Mouse (Mus musculus) cerebellum, adult 2 months (tissue): Measurements from ENCODE around the gene Rfx4.

Experiments used
- CTCF ChIP-seq: fragments of 200-500 bp; IDR thresholded peaks from 2 replicates; pipeline ENCODE4 v1.5.1; 2011; ENCODE audit warnings: low read depth, mild to moderate bottlenecking, control low read depth, low read length, moderate library complexity, borderline replicate concordance; ENCODE audit not compliant: insufficient read depth
- POLR2A ChIP-seq: fragments of 200-500 bp; IDR thresholded peaks from 2 replicates; pipeline ENCODE4 v1.6.1; 2011; ENCODE audit warnings: low read length, control low read depth, borderline replicate concordance; ENCODE audit not compliant: insufficient read depth

DNA sequence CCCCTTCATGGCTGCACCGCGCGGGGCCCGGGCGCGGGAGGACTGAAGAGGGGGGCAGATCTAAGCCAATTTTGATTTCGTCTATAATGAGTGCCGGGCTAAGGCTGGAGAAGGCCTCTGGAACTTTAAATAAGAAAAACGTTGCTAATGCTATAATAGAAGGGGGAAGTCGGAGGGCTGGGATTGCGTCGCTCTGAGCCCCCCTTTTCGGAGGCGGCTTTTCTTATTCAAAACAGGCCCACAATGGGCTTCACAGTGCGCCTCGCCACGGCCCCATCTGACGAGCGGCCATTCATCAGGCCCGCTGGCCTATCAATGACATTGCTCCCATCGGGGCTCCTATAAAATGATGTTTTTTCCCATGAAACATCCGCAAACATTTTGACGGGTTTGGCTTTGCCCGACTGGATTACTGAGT lies at the start of gene Rfx4:
- TF ChIP-seq CTCF (no peak), POLR2A (no peak)
